Mouse (Mus musculus) small intestine, adult 2 months (tissue): ENCODE measurements around the gene Crnn.

Source experiments
- CTCF ChIP-seq: fragments of 200-500 bp; IDR thresholded peaks from 2 replicates; pipeline ENCODE4 v1.5.1; 2012; ENCODE audit warnings: low read depth, mild to moderate bottlenecking, control low read depth, inconsistent platforms, low read length, moderate library complexity, mixed read lengths; ENCODE audit not compliant: insufficient replicate concordance, insufficient read length; ENCODE audit errors: extremely low read depth
- POLR2A ChIP-seq: fragments of 200-500 bp; IDR thresholded peaks from 2 replicates; pipeline ENCODE4 v1.6.1; 2012; ENCODE audit warnings: low read depth, mild to moderate bottlenecking, control low read depth, inconsistent platforms, low read length, moderate library complexity

DNA sequence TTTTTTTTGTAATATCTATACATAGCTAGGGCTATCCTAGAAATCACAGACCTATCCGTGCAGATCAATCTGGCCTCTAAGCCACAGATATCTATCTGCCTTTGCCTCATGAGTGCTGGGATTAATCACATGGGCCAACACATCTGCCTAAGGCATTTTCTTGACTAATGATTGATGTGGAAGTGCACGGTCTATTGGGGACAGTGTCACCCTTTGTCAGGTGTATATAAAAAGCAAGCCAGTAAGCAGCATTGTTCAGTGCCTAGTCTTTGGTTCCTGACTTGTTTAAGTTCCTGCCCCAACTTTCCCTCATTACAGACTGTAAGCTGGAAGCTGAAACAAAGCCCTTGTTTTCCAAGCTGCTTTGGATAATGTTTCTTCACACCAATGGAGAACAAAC is 48.1 kb upstream of the Crnn start:
- TF ChIP-seq POLR2A, result no peak
- no peak for TF ChIP-seq CTCF
